23 mouse cellular contexts compared by ENCODE assay signal in the genomic region with DNA sequence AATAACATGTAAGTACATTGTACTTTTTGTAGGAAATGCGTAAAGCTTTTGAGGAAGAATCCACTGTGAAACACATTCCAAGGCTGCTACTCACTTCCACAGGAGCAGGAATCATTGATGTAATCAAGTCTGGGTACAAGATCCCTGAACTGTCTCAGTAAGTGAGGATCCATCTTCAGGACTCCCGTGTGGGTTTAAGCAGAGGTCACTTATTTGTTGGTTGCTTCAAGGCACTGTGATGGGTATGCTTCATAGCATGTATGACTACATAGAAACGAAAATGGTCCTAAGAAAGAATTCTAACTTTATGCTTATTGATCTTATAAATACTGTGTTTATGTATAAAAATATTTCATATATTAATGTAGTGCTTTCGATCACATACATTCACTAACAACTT.
DNase-seq lines count a peak whose midpoint lies in the region; ATAC-seq and TF ChIP-seq lines count a peak whose summit lies in the region.
"Had no signal": no experiment of that assay in that cellular context is flagged by ENCODE, and none has a peak within 500 bp of the region (broad histone marks: within the 10 kb centered on the region; RNA-seq: fewer than 3 reads in every experiment).

No protein-coding gene starts in this region.

- DNase-seq in hindbrain, embryonic 11.5 days (ENCODE audit: low spot score), result no peak
- DNase-seq in midbrain, embryonic 11.5 days (ENCODE audit: low spot score, missing footprints), result peak; percentile 75
- DNase-seq in midbrain, postnatal 0 days (ENCODE audit: low spot score), result no peak
- DNase-seq in neural tube, embryonic 11.5 days (ENCODE audit: low spot score), result no peak
- no peak for DNase-seq in neural tube, embryonic 10.5 days (ENCODE audit: extremely low spot score, low spot score)
- DNase-seq: adrenal gland, adult 2 months; adrenal gland, postnatal 10 days; adrenal gland, postnatal 25 days; cerebellum, adult 11 months; cerebellum, adult 18-20 months; cerebellum, adult 8-10 months; cerebellum, adult 9-11 months; cerebellum, postnatal 14 days; cerebellum, postnatal 36 days; embryo, embryonic 11 days had no signal

- no peak overlapping the region for H3K9ac ChIP-seq in forebrain, embryonic 12.5 days
- no peak overlapping the region for H3K9ac ChIP-seq in forebrain, embryonic 16.5 days (replicated peaks; ENCODE audit: low read depth, low read length)
- no peak overlapping the region for H3K9ac ChIP-seq in hindbrain, embryonic 11.5 days (ENCODE audit: low read depth, low read length)
- H3K9ac ChIP-seq in hindbrain, embryonic 13.5 days, result no peak overlapping the region
- no peak overlapping the region for H3K9ac ChIP-seq in midbrain, embryonic 11.5 days (ENCODE audit: low read length)
- H3K9ac ChIP-seq in midbrain, postnatal 0 days (replicated peaks; ENCODE audit: low read length, poor library complexity, severe bottlenecking), result no peak overlapping the region
- H3K9ac ChIP-seq in neural tube, embryonic 11.5 days (ENCODE audit: low read length), result no peak overlapping the region
- H3K9ac ChIP-seq: embryonic facial prominence, embryonic 13.5 days; embryonic facial prominence, embryonic 15.5 days had no signal

- H3K9me3 ChIP-seq in forebrain, embryonic 12.5 days, result no peaks in the 10 kb centered on the region
- no peaks in the 10 kb centered on the region for H3K9me3 ChIP-seq in forebrain, embryonic 16.5 days (ENCODE audit: control insufficient read depth, low read length)
- no peaks in the 10 kb centered on the region for H3K9me3 ChIP-seq in hindbrain, embryonic 11.5 days (ENCODE audit: control insufficient read depth, low read length)
- 0 out of 2 replicates have a peak, but pooled peaks cover 3% of the 10 kb centered on the region for H3K9me3 ChIP-seq in hindbrain, embryonic 13.5 days
- no peaks in the 10 kb centered on the region for H3K9me3 ChIP-seq in midbrain, embryonic 11.5 days (ENCODE audit: control insufficient read depth, low read length)
- H3K9me3 ChIP-seq in midbrain, postnatal 0 days (ENCODE audit: low read length), result no peaks in the 10 kb centered on the region
- no peaks in the 10 kb centered on the region for H3K9me3 ChIP-seq in neural tube, embryonic 11.5 days (ENCODE audit: control insufficient read depth, low read length)
- H3K9me3 ChIP-seq: embryonic facial prominence, embryonic 15.5 days; forebrain, embryonic 10.5 days had no signal

- no peak overlapping the region for H3K4me2 ChIP-seq in forebrain, embryonic 12.5 days
- no peak overlapping the region for H3K4me2 ChIP-seq in forebrain, embryonic 16.5 days (ENCODE audit: low read length)
- H3K4me2 ChIP-seq in hindbrain, embryonic 11.5 days (replicated peaks; ENCODE audit: low read depth, low read length), result no peak overlapping the region
- no peak overlapping the region for H3K4me2 ChIP-seq in hindbrain, embryonic 13.5 days
- H3K4me2 ChIP-seq in midbrain, embryonic 11.5 days, result no peak overlapping the region
- H3K4me2 ChIP-seq in midbrain, postnatal 0 days (ENCODE audit: low read depth, low read length, poor library complexity, severe bottlenecking), result no peak overlapping the region
- H3K4me2 ChIP-seq in neural tube, embryonic 11.5 days (ENCODE audit: low read depth), result no peak overlapping the region
- H3K4me2 ChIP-seq: embryonic facial prominence, embryonic 13.5 days; embryonic facial prominence, embryonic 15.5 days had no signal

- WGBS in forebrain, embryonic 12.5 days, result 90% methylated on average over 4 of the region's 4 CpGs
- WGBS in forebrain, embryonic 16.5 days, result 90% methylated on average over 4 of the region's 4 CpGs
- WGBS in hindbrain, embryonic 11.5 days, result 91% methylated on average over 4 of the region's 4 CpGs
- 93% methylated on average over 4 of the region's 4 CpGs for WGBS in hindbrain, embryonic 13.5 days
- WGBS in midbrain, embryonic 11.5 days, result 87% methylated on average over 4 of the region's 4 CpGs
- WGBS in midbrain, postnatal 0 days, result 89% methylated on average over 4 of the region's 4 CpGs
- WGBS in neural tube, embryonic 11.5 days, result 86% methylated on average over 4 of the region's 4 CpGs

- H3K36me3 ChIP-seq in forebrain, embryonic 12.5 days (replicated peaks), result no peaks in the 10 kb centered on the region
- H3K36me3 ChIP-seq in forebrain, embryonic 16.5 days (ENCODE audit: control insufficient read depth, insufficient read depth), result no peaks in the 10 kb centered on the region
- H3K36me3 ChIP-seq in hindbrain, embryonic 11.5 days (ENCODE audit: control insufficient read depth, insufficient read depth, low read length), result no peaks in the 10 kb centered on the region
- no peaks in the 10 kb centered on the region for H3K36me3 ChIP-seq in hindbrain, embryonic 13.5 days
- H3K36me3 ChIP-seq in midbrain, embryonic 11.5 days (ENCODE audit: control insufficient read depth, insufficient read depth, low read length), result no peaks in the 10 kb centered on the region
- no peaks in the 10 kb centered on the region for H3K36me3 ChIP-seq in midbrain, postnatal 0 days (ENCODE audit: insufficient read depth, low read length)
- no peaks in the 10 kb centered on the region for H3K36me3 ChIP-seq in neural tube, embryonic 11.5 days (ENCODE audit: control insufficient read depth, insufficient read depth, low read length)
- H3K36me3 ChIP-seq: embryonic facial prominence, embryonic 13.5 days; embryonic facial prominence, embryonic 15.5 days; forebrain, embryonic 10.5 days had no signal

- no peak overlapping the region for H3K27ac ChIP-seq in forebrain, embryonic 12.5 days
- H3K27ac ChIP-seq in forebrain, embryonic 16.5 days (ENCODE audit: low read length), result no peak overlapping the region
- no peak overlapping the region for H3K27ac ChIP-seq in hindbrain, embryonic 11.5 days (ENCODE audit: low read depth, low read length)
- H3K27ac ChIP-seq in hindbrain, embryonic 13.5 days, result no peak overlapping the region
- no peak overlapping the region for H3K27ac ChIP-seq in midbrain, embryonic 11.5 days (ENCODE audit: low read depth, low read length)
- H3K27ac ChIP-seq in midbrain, postnatal 0 days (ENCODE audit: low read depth, low read length), result no peak overlapping the region
- H3K27ac ChIP-seq in neural tube, embryonic 11.5 days (ENCODE audit: low read depth, low read length), result no peak overlapping the region
- H3K27ac ChIP-seq: embryonic facial prominence, embryonic 13.5 days; embryonic facial prominence, embryonic 15.5 days; forebrain, embryonic 10.5 days had no signal

- no peaks in the 10 kb centered on the region for H3K4me1 ChIP-seq in forebrain, embryonic 12.5 days
- no peaks in the 10 kb centered on the region for H3K4me1 ChIP-seq in forebrain, embryonic 16.5 days (replicated peaks; ENCODE audit: control insufficient read depth, insufficient read depth, low read length)
- H3K4me1 ChIP-seq in hindbrain, embryonic 11.5 days (replicated peaks; ENCODE audit: control insufficient read depth, insufficient read depth, low read length), result no peaks in the 10 kb centered on the region
- no peaks in the 10 kb centered on the region for H3K4me1 ChIP-seq in hindbrain, embryonic 13.5 days (replicated peaks)
- no peaks in the 10 kb centered on the region for H3K4me1 ChIP-seq in midbrain, embryonic 11.5 days (ENCODE audit: control insufficient read depth, insufficient read depth, low read length)
- no peaks in the 10 kb centered on the region for H3K4me1 ChIP-seq in midbrain, postnatal 0 days (ENCODE audit: insufficient read depth, low read length)
- H3K4me1 ChIP-seq in neural tube, embryonic 11.5 days (ENCODE audit: control insufficient read depth, insufficient read depth, low read length), result no peaks in the 10 kb centered on the region
- H3K4me1 ChIP-seq: embryonic facial prominence, embryonic 13.5 days; embryonic facial prominence, embryonic 15.5 days; forebrain, embryonic 10.5 days had no signal

- TF ChIP-seq CTCF in midbrain, postnatal 0 days (IDR thresholded peaks at IDR 0.05), result no peak

- no peak overlapping the region for H3K4me3 ChIP-seq in forebrain, embryonic 12.5 days (replicated peaks)
- H3K4me3 ChIP-seq in forebrain, embryonic 16.5 days (replicated peaks; ENCODE audit: low read length), result no peak overlapping the region
- no peak overlapping the region for H3K4me3 ChIP-seq in hindbrain, embryonic 11.5 days (ENCODE audit: low read depth, low read length)
- no peak overlapping the region for H3K4me3 ChIP-seq in hindbrain, embryonic 13.5 days
- no peak overlapping the region for H3K4me3 ChIP-seq in midbrain, embryonic 11.5 days (ENCODE audit: low read depth, low read length)
- H3K4me3 ChIP-seq in midbrain, postnatal 0 days (ENCODE audit: low read depth, low read length), result no peak overlapping the region
- no peak overlapping the region for H3K4me3 ChIP-seq in neural tube, embryonic 11.5 days (ENCODE audit: low read depth, low read length)
- H3K4me3 ChIP-seq: embryonic facial prominence, embryonic 13.5 days; embryonic facial prominence, embryonic 15.5 days; erythroblast, embryonic 14.5 days; forebrain, embryonic 10.5 days had no signal

- ATAC-seq in forebrain, embryonic 12.5 days (ENCODE audit: low FRiP score), result 0 out of 2 replicates have a peak, but pooled peaks have one; percentile 27
- no peak for ATAC-seq in forebrain, embryonic 16.5 days
- 0 out of 2 replicates have a peak, but pooled peaks have one; percentile 33 for ATAC-seq in hindbrain, embryonic 11.5 days (ENCODE audit: low FRiP score)
- ATAC-seq in hindbrain, embryonic 13.5 days (ENCODE audit: low FRiP score), result no peak
- ATAC-seq in midbrain, embryonic 11.5 days (ENCODE audit: low FRiP score), result no peak
- ATAC-seq in midbrain, postnatal 0 days (ENCODE audit: low FRiP score), result no peak
- peak; percentile 29; the same call in 1 of the 2 replicates for ATAC-seq in neural tube, embryonic 11.5 days (ENCODE audit: insufficient read depth, low FRiP score, low TSS enrichment)
- ATAC-seq: forebrain, embryonic 14.5 days had no signal

- H3K27me3 ChIP-seq in forebrain, embryonic 12.5 days, result no peaks in the 10 kb centered on the region
- H3K27me3 ChIP-seq in forebrain, embryonic 16.5 days (replicated peaks; ENCODE audit: control insufficient read depth, insufficient read depth, low read length), result no peaks in the 10 kb centered on the region
- no peaks in the 10 kb centered on the region for H3K27me3 ChIP-seq in hindbrain, embryonic 11.5 days (ENCODE audit: control insufficient read depth, insufficient read depth, low read length)
- H3K27me3 ChIP-seq in hindbrain, embryonic 13.5 days, result no peaks in the 10 kb centered on the region
- no peaks in the 10 kb centered on the region for H3K27me3 ChIP-seq in midbrain, embryonic 11.5 days (ENCODE audit: control insufficient read depth, insufficient read depth, low read length)
- no peaks in the 10 kb centered on the region for H3K27me3 ChIP-seq in midbrain, postnatal 0 days (ENCODE audit: insufficient read depth, low read length)
- no peaks in the 10 kb centered on the region for H3K27me3 ChIP-seq in neural tube, embryonic 11.5 days (ENCODE audit: control insufficient read depth, insufficient read depth, low read length)
- H3K27me3 ChIP-seq: embryonic facial prominence, embryonic 13.5 days; embryonic facial prominence, embryonic 15.5 days had no signal

Comparison
In these comparisons a context has a peak if more than half of its experiments do, and no peak if none do; other contexts are left out.
1. ATAC-seq: peak in forebrain, embryonic 12.5 days (single experiment), hindbrain, embryonic 11.5 days (single experiment) and neural tube, embryonic 11.5 days (single experiment); none in forebrain, embryonic 16.5 days (single experiment), hindbrain, embryonic 13.5 days (single experiment), midbrain, embryonic 11.5 days (single experiment) and midbrain, postnatal 0 days (single experiment).